Mouse (Mus musculus): Measurements from ENCODE around the gene Socs1.

DNA sequence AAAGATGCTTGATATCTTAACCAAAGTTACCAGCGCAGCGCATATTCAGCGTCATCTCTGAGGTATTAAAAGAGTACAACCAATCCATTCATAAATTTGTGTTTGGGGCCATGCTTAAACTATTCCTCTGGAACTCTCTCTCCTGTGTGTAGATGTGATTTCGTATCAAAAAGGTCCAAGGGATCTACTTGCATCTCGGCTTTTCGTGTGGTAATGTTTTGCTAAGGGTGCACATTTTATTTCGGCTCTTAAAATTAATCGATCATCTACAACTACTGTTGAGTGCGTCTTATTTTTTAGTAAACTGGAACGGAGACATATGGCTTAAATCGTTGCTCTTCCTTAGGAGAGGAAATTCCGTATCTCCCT lies 49.2 kb upstream of the Socs1 start:
- TF ChIP-seq CTCF (conservative IDR thresholded peaks at IDR 0.05; ENCODE audit: low read length) (no peak), NANOG (IDR thresholded peaks at IDR 0.05; ENCODE audit: borderline replicate concordance, low read length) (no peak), POU5F1 (IDR thresholded peaks at IDR 0.05; ENCODE audit: borderline replicate concordance, low read length) (no peak)

All from E14TG2a.4 (cell line).